Mouse (Mus musculus) monocyte, adult 2 months (primary cell): Measurements from ENCODE around the gene Pitx3.
"Not testable (repeated sequence)": the region's sequence is repeated elsewhere in the genome, so short reads cannot be mapped to it uniquely, and the experiment has no call there.

Experiments
- DNase-seq, 2 experiments: peaks; one replicate each; pipeline ENCODE4 v3.0.0; 2022; ENCODE audit warnings: low spot score in 2 of 2, low read depth in 1 of 2

Pitx3 gene

GRCm38 (mm10) chr19:46132577-46132976, 15.5 kb downstream of the Pitx3 start:
- no peak for DNase-seq

GRCm38 (mm10) chr19:46131694-46132525, 16.2 kb downstream of the Pitx3 start, which contains the start of gene Elovl3:
Gene Elovl3, plus strand, starts transcription at chr19:46131897.
- DNase-seq = no peak

GRCm38 (mm10) chr19:46131283-46131682, 16.8 kb downstream of the Pitx3 start:
- no peak for DNase-seq

DNA sequence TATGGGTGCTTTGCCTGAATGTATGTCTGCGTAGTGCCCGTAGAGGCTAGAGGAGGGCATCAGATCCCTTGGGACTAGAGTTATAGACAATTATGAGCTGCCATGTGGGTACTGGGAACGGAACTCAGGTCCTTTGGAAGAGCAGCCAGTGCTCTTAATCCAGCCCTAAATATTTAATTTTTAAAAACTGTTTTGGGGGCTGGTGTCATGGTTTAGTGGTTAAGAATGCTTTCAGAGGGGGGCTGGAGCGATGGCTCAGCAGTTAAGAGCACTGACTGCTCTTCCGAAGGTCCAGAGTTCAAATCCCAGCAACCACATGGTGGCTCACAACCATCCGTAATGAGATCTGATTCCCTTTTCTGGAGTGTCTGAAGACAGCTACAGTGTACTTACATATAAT, 18.4 kb downstream of the Pitx3 start:
- not testable (repeated sequence) for DNase-seq

DNA sequence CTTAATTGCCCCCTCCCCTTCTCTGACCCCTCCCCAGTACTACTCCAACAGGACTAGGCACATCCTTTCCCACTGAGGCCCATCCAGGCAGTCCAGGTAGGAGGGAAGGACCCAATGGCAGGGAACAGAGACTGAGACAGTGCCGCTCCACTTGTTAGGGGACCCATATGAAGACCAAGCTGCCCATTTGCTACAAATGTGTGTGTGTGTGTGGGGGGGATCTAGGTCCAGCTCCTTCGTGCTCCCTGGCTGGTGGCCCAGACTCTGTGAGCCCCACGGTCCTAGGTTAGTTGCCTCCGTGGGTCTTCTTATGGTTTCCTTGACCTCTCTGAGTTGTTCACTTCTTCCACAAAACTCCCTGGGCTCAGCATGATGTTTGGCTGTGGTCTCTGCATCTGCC, 21.8 kb downstream of the Pitx3 start:
- DNase-seq = no peak

GRCm38 (mm10) chr19:46124651-46125050, 23.5 kb downstream of the Pitx3 start:
- no peak for DNase-seq

DNA sequence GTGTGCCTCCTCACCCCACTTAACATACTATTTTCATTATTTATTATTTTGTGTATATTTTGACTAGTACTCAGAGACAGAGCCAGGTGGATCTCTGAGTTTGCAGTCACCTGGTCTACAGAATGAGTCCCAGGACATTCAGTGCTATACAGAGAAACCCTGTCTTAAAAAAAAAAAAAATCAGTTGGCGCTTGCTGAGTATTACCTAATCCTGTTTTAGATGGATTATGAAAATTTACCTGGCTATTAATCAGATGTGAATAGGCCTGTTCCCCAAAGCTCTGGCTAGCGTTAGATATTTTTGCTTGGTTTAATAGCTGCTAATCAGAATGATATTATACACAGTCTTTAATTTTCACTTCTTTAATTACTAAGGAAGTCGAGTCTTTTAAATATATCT, 24.2 kb downstream of the Pitx3 start:
- no peak for DNase-seq

DNA sequence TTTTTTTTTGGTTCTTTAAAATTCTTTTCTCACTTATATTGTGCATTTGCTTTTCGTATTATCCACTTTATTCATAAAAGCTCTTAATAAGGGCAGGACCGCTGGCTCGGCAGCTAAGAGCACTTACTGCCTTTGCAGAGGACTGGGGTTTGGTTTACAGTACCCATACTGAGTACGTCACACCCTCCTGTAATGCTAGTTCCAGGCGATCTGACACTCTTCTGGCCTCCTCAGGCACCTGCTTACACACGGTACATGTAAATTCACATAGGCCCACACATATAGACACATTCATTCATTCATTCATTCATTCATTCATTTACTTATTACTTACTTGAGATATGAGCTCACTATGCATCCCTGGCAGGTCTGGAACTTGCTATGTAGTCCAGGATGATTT, 27.3 kb downstream of the Pitx3 start:
- no peak for DNase-seq

DNA sequence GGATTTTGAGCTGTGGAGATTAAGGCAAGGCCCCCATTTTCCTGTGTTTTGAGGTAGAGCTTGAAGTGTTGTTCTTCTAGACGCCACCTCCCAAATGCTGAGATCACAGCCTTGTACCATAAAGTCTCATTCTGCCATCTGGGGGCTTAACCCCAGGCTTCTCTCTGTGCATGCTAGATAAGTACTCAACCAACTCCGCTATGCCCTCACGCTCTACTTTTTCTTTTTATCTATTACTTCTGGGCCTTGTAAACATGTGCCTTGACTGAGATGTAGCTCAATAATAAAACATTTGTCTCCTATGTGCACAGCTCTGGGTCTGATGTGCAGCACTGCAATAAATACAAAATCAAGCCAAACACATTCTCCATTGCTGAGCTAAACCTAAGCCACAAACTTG, 28.7 kb downstream of the Pitx3 start:
- DNase-seq = no peak

GRCm38 (mm10) chr19:46114617-46115016, 33.5 kb downstream of the Pitx3 start:
- no peak for DNase-seq

DNA sequence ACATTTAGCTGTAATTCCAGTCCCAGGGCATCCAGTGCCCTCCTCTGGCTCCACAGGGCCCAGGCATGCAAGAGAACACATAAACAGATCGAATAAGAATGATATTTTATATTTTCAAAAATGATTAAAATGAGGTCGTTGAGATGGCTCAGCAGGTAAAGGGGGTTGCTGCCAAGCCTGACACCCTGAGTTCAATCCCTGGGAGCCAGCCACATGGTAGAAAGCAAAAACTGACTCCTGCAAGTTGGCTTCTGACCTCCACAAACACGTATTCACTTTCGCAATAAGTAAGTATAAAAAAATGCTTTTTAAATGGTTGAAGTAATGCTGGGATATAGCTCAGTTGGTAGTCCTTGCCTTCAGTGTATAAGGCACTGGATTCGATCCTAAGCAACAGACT, 37.3 kb downstream of the Pitx3 start:
- no peak for DNase-seq

- DNase-seq = no peak
Measured at GRCm38 (mm10) chr19:46110214-46110613, 37.9 kb downstream of the Pitx3 start.

DNA sequence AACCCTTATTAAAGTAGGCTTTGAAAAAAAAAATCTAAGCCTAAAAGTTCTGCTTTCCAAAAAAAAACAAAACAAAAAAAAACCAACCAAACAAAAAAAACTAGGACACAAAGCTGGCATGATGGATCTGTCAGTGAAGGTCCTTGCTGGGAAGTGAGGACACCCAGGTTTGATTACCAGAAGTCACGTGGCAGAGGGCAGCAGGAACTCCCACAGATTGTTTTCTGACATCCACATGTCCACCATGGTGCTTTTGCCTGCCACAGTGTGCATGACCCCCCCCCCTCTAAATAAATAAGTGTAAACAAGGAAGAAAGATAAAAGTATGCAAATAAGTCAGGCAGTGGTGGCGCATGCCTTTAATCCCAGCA, 44.0 kb downstream of the Pitx3 start:
- no peak for DNase-seq

- no peak for DNase-seq
Measured at GRCm38 (mm10) chr19:46103437-46104186, 44.5 kb downstream of the Pitx3 start.

DNA sequence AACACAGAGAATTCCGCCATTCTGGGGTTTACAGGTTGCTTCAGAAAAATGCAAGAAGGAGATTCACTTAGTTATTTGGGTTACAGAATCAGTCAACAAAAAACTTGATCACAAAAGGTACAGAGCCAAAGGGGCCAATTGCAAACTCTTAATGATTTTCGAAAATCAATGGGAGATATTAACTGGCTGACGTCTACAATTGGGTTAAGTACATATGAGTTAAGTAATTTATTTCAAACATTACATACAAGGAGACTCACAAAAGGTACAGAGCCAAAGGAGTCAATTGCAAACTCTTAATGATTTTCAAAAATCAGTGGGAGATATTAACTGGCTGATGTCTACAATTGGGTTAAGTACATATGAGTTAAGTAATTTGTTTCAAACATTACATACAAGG, 48.6 kb downstream of the Pitx3 start:
- DNase-seq = no peak

GRCm38 (mm10) chr19:46096396-46096795, 51.7 kb downstream of the Pitx3 start:
- no peak for DNase-seq

DNA sequence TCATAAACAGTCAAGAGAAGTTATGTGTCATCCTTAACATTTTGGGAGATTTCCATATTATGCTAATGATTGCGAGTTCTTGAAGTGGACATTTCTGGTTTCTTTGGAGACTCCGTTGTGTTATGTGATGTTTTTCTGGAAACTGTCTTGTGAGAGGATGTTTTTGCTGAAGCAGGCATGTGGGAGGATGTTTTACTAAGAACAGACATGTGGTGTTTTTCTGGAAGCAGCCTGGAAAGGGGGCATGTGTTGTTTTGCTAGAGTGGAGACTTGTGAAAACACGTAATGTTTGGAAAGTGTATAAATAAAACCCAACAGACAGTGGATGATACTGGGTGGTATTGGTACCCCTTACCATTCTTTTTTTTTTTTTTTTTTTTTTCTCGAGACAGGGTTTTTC, 52.8 kb downstream of the Pitx3 start:
- DNase-seq = no peak

DNA sequence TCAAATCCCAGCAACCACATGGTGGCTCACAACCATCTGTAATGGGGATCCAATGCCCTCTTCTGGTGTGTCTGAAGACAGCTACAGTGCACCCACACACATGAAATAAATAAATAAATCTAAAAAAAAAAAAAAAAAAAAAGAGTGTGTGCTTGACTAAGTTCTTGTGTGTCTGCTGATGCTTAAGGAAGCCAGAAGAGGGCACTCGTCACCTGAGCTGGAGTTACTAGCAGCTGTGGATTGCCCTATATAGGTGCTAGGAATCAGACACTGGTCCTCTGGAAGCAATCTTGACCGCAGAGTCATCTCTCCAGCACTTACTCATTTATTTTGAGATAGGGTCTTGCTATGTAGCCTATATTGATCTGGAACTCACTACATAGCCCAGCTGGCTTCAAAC, 54.0 kb downstream of the Pitx3 start:
- no peak for DNase-seq

DNA sequence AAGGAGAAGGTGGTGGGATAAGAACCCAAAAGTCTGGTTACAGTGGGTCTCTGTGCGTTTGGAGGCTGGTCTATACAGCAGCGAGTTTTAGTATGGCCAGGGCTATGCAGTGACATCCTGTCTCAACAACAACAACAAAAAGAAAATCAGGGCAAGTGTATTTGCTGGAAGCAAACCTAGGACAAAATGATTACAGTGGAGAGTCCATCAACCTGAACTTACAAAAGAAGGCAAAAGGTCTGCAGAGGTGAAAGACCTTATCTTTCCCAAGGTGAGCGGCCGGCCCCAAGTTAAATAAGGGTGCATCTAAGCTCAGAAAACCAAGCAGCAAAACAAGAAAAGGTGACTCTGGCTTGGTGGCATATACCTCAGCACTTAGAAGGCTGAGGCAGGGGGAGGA, 56.5 kb downstream of the Pitx3 start:
- no peak for DNase-seq

GRCm38 (mm10) chr19:46087871-46088270, 60.3 kb downstream of the Pitx3 start:
- no peak for DNase-seq

GRCm38 (mm10) chr19:46086337-46086736, 61.8 kb downstream of the Pitx3 start:
- DNase-seq = peak in 1 of 2 experiments; percentile 27
